Mouse (Mus musculus): ENCODE data around the gene Olfr324. TPM values are rescaled to one million over a fixed set of nuclear protein-coding genes. Genes with fewer than 3 reads are reported as not detected.

Olfr324 gene
- total RNA-seq (2023): not detected

GRCm38 (mm10) chr11:58594814-58595213 is at the start of gene Olfr324:
TSS of gene Olfr324 (plus strand) at chr11:58595114.

GRCm38 (mm10) chr11:58546322-58546721 is 48.6 kb upstream of the Olfr324 start, which contains the start of gene Olfr329-ps:
TSS of gene Olfr329-ps (minus strand) at chr11:58546422.

GRCm38 (mm10) chr11:58555536-58555935 is 39.4 kb upstream of the Olfr324 start, which contains the start of gene Olfr328:
TSS of gene Olfr328 (minus strand) at chr11:58555636.

GRCm38 (mm10) chr11:58570405-58570804 is 24.5 kb upstream of the Olfr324 start, which contains the start of gene Olfr224:
TSS of gene Olfr224 (minus strand) at chr11:58570553.

GRCm38 (mm10) chr11:58577430-58577829 is 17.5 kb upstream of the Olfr324 start, which contains the start of gene Olfr325:
TSS of gene Olfr325 (plus strand) at chr11:58577730.

GRCm38 (mm10) chr11:58615975-58616374 is 21.1 kb downstream of the Olfr324 start, which contains the start of gene 2210407C18Rik:
TSS of gene 2210407C18Rik (minus strand) at chr11:58616075.

GRCm38 (mm10) chr11:58630401-58630800 is 35.5 kb downstream of the Olfr324 start, which contains the start of gene Olfr323:
TSS of gene Olfr323 (minus strand) at chr11:58630501.

GRCm38 (mm10) chr11:58640272-58640867 is 45.5 kb downstream of the Olfr324 start, which contains the start of gene Trim58:
TSS of gene Trim58 (plus strand) at chr11:58640465.

Other genes with a start within 250 kb of the Olfr324 start
- not detected for gene Lypd8, start 216.1 kb upstream of the Olfr324 start, total RNA-seq (2023)
- not detected for gene 1810065E05Rik, start 174.0 kb upstream of the Olfr324 start, total RNA-seq (2023)
- gene Gm12253, start 162.6 kb upstream of the Olfr324 start, total RNA-seq (2023): not detected
- not detected for gene Lypd9, start 142.2 kb upstream of the Olfr324 start, total RNA-seq (2023)
- gene Olfr30, start 132.8 kb upstream of the Olfr324 start, total RNA-seq (2023): not detected
- not detected for gene Olfr332, start 102.6 kb upstream of the Olfr324 start, total RNA-seq (2023)
- gene Olfr331, start 92.5 kb upstream of the Olfr324 start, total RNA-seq (2023): not detected
- gene Olfr330, start 60.3 kb upstream of the Olfr324 start, total RNA-seq (2023): not detected
- gene Olfr329-ps, start 48.7 kb upstream of the Olfr324 start, total RNA-seq (2023): not detected
- gene Olfr328, start 39.5 kb upstream of the Olfr324 start, total RNA-seq (2023): 0.34 TPM
- gene Olfr224, start 24.6 kb upstream of the Olfr324 start, total RNA-seq (2023): not detected
- not detected for gene Olfr325, start 17.4 kb upstream of the Olfr324 start, total RNA-seq (2023)
- not detected for gene 2210407C18Rik, start 21.0 kb downstream of the Olfr324 start, total RNA-seq (2023)
- gene Olfr323, start 35.4 kb downstream of the Olfr324 start, total RNA-seq (2023): not detected
- not detected for gene Trim58, start 45.4 kb downstream of the Olfr324 start, total RNA-seq (2023)
- gene Olfr322, start 63.7 kb downstream of the Olfr324 start, total RNA-seq (2023): not detected
- not detected for gene Olfr320, start 86.0 kb downstream of the Olfr324 start, total RNA-seq (2023)
- not detected for gene Olfr319, start 104.0 kb downstream of the Olfr324 start, total RNA-seq (2023)
- gene Olfr318, start 128.9 kb downstream of the Olfr324 start, total RNA-seq (2023): 0.43 TPM
- gene Olfr317, start 144.1 kb downstream of the Olfr324 start, total RNA-seq (2023): not detected
- gene Olfr316, start 157.6 kb downstream of the Olfr324 start, total RNA-seq (2023): not detected
- not detected for gene Olfr315, start 178.1 kb downstream of the Olfr324 start, total RNA-seq (2023)
- gene Olfr314, start 187.8 kb downstream of the Olfr324 start, total RNA-seq (2023): not detected
- not detected for gene Fam183b, start 206.8 kb downstream of the Olfr324 start, total RNA-seq (2023)
- not detected for gene Olfr313, start 219.9 kb downstream of the Olfr324 start, total RNA-seq (2023)
- not detected for gene Olfr312, start 234.1 kb downstream of the Olfr324 start, total RNA-seq (2023)
- not detected for gene Olfr311, start 244.1 kb downstream of the Olfr324 start, total RNA-seq (2023)

All from CD8-positive naive resting alpha-beta T cell, adult 57 days (primary cell).